Mouse (Mus musculus): ENCODE data around the gene Ttc8.

DNA sequence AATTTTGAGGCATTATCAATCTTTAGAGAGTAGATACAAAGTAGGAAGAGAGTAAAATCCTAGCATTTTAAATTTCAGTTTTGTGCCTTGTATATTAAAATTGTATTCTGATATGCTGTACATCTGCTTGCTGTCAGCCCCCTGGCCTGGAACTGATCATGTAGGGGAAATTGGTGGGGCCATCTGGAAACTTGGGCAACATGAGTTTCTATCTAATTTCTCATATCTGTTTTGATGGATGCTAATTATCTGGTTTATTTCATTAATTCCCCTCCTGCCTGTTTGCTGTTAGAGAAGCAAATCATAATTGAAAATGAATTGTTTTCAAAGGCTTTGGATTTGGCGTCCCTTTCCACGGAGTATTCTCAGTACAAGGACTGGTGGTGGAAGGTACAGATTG lies 36.6 kb downstream of the Ttc8 start:
- TF ChIP-seq CTCF (IDR thresholded peaks at IDR 0.05; ENCODE audit: control insufficient read depth, insufficient read depth, insufficient replicate concordance, low read depth, low read length) (no peak), POLR2A (IDR thresholded peaks at IDR 0.05; ENCODE audit: control insufficient read depth, low read depth, low read length) (no peak)

Measured in testis, adult 2 months (tissue).